Mouse (Mus musculus): Measurements from ENCODE around the gene Asb15.

Asb15 gene

DNA sequence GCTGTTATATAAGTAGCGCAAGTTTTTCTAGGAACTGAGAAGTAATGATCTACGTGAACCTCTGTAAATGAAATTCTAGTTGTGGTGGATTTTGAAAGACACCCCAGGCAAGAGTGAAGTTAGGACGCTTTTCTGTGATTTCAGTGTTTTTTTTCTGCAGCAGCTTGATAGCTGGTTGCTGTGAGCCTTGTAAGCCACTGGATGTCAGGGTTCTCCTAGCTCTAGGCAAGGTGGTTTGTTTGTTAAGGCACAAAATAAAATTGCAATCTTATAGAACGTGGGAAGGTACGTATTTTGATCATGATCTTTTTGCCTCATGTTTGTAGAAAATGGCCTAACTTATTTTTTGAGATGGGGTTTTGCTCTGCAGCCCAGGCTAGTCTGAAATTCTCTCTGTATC lies 41.0 kb downstream of the Asb15 start:
- DNase-seq: no peak

DNA sequence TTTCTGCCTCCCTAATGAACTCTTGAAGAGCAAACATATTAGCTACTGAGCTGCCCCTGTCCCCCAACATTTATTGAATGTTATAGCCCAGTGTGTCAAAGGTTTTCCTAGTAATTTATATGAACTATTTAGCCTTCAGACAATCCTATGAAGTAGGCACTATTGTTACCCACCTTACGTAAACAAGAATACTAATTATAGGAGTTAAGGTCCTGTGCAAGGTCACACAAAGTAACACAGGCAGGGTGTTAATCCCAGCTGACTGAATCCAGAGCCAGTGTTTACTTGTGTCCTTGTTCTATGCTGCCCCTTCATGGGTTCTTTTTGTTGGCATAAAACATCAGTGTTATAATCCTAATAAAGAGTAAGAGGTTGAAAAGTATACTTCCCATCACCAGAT lies 41.8 kb downstream of the Asb15 start:
- DNase-seq: no peak

DNA sequence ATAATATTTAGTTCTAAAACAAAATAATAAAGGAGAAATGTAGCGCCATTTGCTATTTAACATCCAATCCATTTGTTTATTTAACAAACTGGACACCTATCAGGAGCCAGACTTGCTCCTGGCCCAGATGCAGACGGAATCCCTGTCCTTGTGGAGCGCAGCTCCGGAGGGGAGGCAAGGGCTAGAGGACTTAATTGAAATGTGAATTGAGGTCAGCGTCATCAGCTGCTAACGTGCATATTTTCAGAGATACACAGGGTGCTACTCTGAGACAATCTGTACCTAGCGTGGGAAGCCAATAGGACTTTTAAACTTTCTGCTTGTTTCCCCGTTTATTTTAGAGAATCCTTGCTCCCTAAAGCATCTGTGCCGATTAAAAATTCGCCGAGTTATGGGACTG lies 42.3 kb downstream of the Asb15 start:
- no peak for DNase-seq

DNA sequence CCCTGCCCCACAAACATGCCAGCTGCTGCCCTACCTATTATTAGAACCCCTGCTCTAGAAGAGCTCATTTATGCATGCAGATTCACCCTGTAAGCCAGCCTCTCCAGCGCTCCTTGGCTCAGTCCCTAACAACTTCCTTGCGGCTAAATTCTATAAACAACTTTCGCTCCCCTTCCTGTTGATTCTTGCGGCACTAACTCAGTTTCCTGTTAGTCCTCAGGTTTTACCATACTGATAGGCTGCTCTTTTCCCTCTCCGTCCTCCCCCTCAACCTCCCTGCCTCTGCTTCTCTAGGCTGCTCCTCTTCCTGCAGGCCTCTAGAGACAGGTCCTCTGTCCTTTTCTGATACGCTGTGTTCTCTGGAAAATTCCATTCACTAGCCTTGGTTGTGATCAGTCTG lies 43.2 kb downstream of the Asb15 start:
- DNase-seq: no peak

DNA sequence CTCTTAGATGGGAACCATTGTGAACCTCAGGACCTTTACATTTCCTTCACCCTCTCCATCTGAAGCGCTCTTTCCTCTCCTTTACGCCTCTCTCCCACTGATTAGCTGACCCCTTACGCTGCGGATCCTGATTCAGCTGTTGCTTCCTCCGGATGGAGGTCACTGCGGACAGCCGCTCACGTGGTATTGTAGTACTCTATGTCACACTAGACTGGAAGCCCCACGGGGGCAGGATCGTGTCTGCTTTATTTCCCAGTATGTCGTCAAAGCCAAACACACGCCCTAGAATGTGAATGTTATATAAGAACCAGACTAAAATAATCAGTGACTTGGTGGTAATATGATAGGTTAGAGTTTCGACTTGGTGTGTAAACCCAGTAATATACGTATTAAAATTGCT lies 44.5 kb downstream of the Asb15 start:
- no peak for DNase-seq

DNA sequence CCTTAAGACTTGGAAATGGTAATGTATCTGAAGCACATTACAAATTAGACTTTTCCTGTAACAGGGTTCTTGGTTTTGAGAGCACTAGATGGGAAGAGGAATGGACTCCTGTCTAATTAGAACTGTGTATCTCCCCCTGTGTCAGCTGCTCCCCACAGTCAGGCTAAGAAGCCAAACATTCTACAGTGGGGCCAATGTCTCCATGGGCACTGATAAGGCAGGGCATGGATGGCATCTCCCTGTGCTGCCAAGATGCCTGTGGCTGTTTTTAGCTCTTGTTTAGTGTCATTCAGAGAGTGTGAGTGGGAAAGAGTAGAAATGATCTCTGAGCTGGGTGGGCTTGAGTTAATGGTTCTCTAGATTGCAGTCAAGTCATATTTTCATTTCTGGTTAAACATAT lies 45.4 kb downstream of the Asb15 start:
- no peak for DNase-seq

DNA sequence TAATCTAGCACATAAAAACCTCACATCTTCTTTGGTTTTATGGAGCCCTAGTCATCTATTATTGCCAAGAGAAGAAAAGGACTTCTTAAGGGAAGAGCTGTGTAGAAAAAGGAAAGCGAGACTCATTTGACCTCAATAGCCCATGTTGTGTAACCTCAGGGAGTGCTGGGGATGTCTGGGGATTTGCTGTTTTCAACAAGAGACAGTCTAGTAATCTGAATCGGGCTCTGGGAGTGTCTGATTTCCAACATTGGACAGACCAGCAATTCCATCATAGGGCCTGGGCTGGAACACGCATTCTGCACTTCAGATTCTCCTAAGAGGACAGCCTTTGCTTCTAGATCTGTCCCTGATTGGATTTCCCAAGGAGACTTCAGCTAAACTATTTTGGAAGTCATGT lies 55.5 kb downstream of the Asb15 start:
- DNase-seq: no peak

DNA sequence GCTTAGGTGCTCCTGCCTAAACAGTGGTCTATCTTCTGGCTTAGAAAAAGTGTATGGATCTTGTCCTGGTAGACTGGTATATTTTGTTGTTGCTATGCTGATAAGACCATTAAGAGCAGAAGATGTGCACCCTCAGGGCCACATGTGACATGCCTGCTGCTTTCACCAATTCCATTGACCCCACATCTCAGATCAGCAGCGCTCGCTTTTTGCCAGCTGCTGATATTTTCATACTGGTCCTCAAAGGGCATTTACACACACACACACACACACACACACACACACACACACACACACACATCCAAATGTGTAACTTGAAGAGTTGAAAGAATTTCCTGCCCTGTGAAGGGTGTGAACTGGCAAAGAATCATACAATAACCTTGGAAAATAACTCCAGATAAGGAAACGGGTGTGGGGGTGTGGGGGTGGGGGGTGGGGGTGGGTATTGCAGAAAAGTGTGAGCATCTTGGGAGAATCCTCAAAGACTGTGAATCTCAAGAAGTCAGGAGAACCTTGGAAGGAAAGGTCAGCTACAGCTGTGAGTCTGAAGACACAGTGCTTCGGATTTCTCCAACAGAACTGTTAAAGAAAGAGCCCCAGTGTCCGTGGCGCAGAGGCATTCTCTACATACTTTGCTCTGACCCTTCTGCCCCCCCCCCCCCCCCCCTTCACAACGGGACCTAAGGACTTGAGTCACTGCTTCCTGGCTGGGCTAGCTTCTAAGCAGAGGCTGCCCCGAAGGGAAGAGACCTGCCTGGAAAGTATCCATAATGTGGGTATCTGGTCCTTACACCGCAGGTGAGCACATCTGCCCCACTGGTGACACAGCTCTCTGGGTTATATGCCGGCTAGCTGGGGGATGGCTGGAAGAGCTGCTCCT lies 57.7 kb downstream of the Asb15 start:
- DNase-seq: no peak

DNA sequence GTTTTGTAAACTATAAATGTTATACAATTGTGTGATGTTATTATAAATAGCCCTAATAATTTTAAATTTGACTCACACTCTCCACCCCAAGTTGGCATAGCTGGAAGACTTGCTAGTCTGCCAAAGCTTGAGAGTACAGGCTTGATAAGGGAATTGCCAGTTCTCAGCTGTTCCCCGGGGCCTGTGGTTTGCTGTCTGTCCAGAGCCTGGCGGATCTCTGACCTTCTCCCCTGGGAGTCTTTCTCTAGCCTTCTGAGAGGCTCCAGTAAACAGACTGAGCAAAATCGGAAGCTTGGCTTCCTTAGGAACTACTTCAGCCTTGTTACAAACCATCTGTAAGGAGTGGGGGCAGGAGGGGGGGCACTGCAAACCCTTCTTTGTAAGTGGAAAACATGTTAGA lies 58.9 kb downstream of the Asb15 start:
- no peak for DNase-seq

DNA sequence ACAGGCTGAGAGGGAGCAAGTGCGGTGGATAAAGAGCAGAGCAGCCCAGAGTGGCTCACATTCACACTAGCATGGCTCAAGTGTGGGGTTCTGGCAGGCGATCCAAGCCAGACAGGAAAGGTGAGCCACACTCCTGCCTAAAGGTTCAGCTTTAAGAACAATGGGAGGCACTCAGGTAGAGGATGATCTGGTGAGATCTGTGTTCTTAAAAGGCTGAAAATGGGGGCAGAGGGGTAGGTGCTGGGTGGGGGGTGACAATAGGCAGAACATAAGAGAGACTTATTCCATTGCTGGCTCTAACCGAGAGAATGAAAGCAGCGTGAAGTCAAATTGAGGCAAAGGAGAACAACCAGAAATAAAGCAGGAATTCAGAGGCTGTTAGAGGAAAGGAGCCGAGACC lies 62.3 kb downstream of the Asb15 start:
- no peak for DNase-seq

DNA sequence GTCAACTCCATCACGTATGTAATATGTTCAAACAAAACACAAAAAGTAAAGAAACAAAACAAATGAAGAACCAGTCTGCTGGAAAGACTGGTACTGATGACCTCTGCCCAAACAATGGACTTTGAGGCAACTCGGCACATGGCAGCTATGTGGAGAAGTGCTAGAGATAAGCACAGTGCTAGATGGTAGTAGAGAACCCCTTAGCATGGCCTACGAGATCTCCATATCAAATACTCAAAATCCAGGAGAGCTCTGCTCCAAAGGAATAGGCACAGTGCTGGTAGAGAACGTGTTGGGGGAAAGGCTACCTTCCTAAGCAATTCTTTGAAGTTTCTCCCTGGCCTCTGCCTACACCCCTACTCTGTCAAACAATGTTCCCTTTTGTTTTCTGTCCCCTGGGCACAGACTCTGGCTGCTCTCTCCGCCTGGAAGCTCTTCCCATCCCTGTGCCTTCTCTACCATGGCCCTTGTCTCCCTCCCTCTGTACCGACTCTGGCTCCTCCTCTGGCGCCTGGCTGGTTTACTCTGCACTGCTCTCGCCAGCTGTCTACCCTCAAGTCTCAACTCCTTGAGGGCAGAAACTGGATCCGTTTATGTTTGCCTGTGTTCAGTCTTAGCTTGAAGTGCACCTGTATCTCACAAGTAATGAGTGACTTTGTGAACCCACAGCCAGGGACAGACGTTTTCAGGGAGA lies 63.7 kb downstream of the Asb15 start:
- no peak for DNase-seq

DNA sequence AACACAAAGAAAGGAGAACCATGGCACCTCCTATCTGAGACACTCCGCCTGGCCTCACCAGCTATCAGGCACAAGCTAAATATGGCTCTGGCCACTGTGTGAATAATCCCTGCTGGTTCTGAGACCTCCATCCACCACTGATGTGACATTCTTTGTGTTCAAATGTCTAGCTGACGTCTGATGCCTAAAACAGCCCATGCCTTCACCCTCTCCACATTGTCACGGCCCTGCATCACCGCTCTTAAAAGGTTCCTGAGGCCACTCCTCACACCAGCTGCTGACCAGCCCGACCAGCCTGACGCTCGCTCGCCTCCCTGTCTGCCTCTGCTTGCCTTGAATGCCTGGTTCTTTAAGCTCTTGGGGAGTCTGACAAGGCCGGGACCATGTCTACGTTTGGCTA lies 69.6 kb downstream of the Asb15 start, which contains the start of gene Lmod2:
Gene Lmod2, plus strand, starts transcription at position 263 of the 400 bp plus-strand sequence.
- DNase-seq: no peak

DNA sequence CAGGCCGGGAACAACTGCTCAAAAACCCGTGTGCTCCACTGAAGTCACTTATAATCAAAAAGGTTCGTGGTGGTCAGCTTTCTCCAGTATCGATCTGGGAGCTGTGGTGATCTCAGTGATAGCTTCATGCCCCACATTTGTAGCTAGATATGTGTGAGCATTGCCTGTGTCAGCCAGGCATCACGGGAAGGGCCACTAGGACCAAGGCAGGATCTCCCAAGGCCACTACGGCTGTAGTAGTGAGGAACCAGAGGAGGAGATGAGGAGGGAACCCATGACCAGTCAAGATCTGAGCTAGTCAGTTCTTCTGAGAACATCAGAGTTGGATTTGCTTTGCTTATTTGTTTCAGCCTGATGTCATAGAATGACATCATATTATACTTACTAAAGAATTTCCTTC lies 71.2 kb downstream of the Asb15 start:
- no peak for DNase-seq

DNA sequence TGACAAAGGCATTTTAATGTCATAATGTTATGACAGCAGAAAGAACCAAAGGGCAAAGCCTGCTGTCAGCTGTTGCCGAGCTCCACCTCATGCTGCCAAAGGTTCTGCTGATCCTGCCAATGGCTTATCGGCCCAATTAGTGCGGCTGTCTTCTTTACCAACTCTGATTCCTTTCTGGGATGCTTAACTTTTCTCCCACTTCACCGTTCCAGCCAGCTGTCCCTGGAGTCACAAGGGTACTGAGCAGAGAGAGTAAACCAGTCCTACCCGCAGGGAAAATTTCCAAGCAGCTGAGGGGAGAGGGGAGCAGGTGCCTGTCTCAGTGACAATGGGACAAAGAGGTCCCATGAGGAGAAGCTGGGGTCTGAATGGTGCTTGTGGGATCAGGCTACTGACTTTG lies 71.7 kb downstream of the Asb15 start:
- no peak for DNase-seq

DNA sequence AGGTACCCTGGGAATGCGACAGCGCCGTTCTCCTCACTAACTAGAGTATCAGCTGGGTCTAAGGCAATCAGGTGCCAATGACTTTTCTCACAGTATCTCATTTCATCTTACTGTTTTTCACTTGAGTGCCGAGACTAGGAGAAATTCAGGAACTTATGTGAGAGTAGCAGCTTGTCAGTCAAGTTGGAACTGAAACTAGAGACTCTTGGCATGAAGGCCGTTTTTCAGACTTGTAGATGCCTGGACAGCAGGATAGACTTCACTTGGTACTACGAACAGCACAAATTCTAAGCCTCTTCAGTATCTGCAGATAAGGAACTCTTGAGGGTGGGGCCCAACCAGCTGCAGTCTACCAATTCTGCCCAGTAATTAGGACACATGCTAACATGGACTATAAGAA lies 72.2 kb downstream of the Asb15 start:
- no peak for DNase-seq

DNA sequence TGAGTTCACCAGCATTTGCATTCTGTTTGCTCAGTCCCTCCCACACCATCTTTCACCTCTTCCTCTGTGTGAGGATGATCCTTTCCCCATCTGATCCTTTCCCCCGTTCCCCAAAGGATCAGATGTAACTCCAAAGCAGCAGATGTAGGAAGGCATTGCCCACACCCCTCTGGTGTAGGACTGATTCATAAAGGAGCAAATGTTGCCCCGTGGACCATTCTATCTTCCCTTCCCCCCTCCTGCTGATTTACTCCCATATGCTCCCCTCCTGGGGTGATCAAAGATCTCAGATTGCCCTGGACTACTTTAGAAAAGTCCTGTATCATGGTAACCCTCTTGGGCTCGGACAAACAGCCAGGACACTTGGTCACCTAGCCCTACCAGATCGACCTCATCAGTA lies 72.8 kb downstream of the Asb15 start:
- DNase-seq: no peak

DNA sequence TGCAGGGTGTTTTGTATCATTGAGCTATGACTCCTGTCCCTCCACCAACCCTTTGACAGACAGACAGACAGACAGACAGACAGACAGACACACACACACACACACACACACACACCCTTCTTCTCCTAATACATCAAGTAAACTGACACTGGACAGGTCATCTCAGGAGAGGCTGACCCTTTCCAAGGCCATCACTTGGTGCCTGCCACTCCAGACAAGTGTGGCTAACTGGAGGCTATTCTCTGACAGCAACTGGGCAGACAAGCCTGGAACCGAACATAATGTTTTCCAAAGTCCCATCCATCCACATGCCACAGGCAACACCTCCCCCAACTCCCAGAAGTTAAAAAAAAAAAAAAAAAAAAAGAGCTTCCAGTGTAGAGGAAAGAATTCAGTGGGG lies 73.7 kb downstream of the Asb15 start:
- DNase-seq: no peak

DNA sequence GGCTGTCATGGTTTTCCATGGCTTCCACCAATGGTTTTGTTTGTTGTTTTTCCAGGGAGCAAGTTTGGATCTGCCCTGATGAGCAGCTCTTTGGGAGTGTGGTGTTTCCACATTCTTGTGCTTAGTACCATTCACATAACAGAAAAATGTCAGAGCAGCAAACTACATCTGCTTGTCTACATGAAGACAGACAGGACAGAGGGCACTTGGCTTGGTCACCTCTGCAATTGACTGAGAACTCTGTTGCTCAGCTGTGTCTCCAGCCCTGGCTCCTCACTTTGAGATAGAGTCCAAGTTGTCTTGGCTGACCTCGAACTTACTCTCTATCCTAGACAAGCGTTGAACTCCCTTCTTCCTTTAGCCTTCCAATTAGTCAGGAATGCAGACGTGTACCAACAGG lies 74.4 kb downstream of the Asb15 start:
- no peak for DNase-seq

DNA sequence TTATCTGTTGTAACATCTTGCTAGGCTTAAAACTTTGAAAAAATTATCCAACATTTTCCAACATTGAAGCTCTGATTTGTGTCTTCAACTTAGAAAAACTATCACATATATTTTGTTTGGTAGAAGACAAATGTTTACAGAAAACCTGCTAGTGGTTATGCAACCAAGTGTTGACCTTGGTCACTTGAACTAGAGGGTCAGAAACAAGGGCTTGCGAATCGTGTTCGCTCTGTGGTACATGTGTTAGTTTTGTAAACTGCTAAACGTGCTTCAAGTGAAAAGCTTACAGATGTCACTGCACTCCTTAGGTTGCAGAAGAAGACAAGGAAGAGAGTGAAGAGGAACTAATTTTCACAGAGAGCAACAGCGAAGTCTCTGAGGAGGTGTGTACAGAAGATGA lies 75.0 kb downstream of the Asb15 start:
- no peak for DNase-seq

DNA sequence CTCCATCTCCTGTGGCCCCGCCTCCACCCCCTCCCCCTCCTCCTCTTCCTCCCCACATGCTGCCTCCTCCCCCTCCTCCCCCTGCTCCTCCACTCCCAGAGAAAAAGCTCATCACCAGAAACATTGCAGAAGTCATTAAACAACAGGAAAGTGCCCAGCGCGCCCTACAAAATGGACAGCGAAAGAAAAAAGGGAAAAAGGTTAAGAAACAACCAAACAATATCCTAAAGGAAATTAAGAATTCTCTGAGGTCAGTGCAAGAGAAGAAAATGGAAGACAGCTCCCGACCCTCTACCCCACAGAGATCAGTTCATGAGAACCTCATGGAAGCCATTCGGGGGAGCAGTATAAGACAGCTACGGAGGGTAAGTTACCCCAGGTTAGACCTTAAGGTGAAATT lies 76.3 kb downstream of the Asb15 start:
- DNase-seq: no peak

DNA sequence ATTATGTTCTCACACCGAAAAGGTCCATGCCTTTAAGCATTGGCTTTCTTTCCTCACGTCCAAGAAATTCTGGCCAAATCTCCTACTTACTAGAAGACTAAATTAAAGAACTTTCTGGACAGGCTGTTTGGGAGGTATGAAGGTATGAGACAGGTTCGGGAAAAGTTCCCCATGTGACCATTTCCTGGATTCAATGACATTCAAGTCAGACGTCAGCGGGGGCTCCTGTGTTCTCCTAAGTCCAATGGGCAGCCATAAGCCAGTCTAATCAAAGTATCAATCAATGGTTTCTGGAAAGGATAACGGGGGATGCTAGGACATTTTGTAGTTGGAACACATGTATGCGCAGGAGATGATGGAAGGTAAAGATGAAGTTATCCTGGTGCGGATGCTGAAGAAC lies 77.7 kb downstream of the Asb15 start:
- DNase-seq: no peak

DNA sequence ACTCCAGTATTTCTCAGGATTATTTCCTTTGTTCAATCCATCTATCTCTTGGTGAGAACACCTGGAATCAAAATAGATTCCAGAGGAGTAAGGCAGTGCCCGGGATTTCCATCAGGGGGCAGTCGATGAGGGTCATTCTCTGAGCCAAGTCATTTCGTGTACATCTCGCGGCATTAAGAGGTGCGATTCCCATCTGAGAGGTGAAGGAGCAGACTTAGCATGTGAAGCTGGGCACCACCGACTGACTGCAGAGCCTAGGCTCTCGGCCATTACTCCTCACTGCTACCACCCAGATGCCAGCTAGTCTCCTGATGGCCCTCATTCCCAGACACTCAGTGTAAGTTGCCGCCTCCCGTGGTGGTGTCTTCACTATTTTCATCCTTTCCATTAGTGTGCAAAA lies 78.6 kb downstream of the Asb15 start:
- DNase-seq: no peak

DNA sequence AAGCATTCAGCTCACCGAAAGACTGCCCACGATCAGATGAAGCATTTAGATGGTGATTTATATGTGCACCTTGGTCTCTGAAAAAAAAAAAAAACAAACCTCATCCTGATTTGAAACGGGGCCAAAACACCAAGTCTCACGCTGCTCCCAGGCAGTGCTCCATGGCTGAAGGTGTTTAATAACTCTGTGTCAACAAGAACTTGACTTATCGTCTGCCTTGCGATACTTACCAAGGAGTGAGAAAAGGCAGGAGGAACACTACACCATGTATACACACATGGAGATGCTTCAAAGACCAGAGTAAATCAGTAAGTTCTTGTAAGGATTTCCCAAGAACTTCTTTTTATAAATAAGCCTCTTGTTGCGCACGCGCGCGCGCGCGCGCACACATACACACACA lies 79.6 kb downstream of the Asb15 start:
- DNase-seq: no peak

DNA sequence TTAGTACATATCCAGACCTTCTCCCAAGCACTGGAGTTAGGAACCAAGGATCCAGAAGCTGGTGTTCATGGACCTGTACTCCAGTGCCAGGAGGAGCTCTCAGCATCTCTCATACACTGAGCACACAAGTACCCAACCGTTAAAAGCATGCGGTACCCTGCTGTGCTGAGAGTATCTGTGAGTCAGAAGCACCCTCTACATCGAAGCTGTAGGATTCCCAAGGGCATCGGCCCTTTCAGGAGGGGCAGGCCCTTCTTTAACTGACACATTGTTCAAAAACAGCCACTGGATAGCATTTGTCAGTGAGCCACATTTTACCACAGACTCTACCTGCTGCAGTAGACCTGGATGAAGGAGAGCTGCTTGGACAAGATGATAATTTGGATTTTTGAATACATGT lies 80.2 kb downstream of the Asb15 start:
- no peak for DNase-seq

DNA sequence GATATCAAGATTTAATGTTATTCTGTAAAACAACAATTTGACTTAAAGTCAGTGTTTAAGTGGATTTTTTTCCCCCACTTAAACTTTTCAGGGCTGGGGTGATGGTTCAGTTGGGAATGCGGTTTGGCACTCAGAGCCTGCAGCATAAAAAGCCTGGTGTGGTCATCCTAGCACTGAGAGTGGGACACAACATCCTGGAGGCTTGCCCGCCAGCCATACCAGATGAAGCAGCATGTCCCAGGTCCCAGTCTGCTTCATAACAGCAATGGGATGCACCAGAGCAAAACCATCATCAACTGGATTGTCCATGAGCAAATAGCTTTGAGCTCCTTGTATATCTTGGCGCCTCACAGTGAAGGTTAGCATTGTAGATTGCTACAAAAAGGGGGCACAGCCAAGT lies 80.7 kb downstream of the Asb15 start:
- DNase-seq: no peak

Measured in cerebellum, adult 11 months (tissue).